Mouse (Mus musculus): ENCODE measurements around the gene Gm20696. TPM values are rescaled to one million over a fixed set of nuclear protein-coding genes. Genes with fewer than 3 reads are reported as not detected.

Gene Gm20696
- 0.42 and 0.76 TPM in 2 replicates for polyA plus RNA-seq (2012; rRNA removed)

DNA sequence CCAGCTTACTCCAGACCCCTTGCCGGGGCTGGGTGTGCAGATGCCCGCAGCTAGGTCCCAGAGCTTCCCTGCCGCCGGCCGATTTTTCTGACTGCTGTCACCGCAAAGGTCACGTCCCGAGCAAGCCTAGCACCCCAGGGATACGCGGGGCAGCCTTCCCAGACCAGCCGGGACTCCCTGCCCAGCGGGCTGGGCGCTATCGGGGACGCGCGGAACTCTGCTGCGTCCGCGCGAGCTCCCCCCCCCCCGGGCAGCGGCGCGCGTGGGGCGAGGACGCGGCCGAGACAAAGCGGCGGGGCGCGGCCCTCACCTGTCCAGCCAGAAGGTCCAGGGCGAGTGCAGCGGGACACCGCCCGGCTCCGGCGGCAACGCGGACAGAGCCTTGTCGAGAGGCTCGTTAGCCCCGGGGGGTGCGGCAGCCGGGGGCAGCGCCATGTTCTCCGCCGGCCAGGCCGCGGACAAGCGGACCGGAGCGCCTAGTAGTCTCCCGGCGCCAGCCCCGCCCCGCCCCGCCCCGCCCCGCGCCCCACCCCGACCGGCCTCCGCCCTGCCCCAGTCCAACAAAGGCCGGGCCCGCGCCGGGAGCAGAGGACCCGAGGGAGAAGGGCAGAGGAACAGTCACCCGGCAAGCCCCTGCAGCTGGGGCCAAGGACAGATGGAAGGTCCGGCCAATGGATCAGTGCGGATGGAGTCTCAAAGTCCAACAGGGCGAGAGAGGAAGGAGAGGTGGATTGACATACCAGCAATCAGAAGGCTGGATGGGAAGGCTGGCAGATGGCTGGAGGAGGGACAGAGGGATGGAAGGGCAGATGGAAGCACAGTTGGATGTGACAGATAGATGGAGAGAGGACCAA, at the start of gene Gm20696, which contains the start of gene Eif4e3:
Gm20696 (minus strand) TSS at position 480 of the 854 bp plus-strand sequence.
Eif4e3 (minus strand) TSS at position 454 of the 854 bp plus-strand sequence.

DNA sequence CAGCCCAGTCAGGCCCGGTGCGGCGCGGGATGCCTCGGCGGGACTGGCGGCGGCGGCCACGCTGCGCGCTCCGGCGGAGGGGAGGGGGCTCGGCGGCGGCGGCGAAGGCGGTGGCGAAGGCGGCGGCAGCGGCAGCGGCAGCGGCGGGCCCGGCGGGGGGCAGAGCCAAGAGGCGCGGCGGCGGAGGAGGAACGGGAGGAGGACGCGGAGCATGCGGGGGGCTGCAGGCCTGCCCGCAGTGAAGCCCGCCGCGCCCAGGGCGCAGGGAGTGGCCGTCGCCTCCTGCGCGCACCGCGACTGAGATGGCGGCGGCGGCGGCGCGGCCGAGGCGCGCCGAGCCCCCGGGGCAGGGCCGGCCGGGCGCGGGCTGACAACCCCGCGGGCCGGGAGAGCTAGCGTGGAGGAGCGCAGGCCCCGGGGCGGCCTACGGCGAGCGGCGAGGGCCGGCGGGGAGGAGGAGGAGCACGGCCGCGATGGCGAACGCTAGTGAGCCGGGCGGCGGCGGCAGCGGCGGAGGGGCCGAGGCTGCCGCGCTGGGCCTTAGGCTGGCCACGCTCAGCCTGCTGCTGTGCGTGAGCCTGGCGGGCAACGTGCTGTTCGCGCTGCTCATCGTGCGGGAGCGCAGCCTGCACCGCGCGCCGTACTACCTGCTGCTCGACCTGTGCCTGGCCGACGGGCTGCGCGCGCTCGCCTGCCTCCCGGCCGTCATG, 25.8 kb upstream of the Gm20696 start, which contains the start of gene Gpr27:
Gpr27 (plus strand) TSS at position 474 of the 710 bp plus-strand sequence.

DNA sequence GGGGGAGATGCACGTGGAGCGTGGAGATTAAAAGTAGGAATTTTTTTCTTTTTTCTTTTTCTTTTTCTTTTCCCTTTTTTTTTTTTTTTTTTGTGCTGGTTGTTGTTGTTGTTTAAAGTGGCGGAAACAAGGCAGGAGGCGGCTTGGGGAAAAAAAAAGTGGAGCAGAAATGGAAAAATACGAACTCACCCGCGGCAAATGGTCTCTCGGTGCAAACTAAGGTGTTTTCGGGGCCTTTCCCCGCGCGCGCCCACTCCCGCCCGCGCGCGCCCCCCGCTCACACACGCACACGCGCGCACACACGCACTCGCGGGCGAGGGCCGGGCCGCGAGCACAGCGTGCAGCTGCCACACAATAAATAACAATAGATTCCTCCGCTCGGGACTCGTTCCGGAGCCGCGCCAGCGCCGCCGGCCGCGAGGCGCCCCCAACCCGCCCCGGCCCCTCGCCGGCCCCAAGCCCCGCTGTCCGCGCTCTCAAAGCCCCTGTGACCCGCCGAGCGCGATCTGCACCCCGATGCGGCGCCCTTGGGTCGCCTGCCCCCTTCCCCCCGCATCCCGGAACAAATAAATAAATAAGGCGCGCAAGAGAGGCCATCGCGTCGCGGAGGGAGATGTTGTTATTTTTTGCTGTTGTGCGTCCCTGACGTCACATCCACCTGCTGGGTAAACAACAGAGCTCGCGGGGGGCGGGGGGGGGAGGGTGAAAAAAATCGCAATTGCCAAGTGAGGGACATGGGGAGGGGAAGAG, 144.1 kb downstream of the Gm20696 start, which contains the start of gene Foxp1:
Foxp1 (minus strand) TSS at position 363 of the 750 bp plus-strand sequence.

Other genes with a start within 250 kb of the Gm20696 start
- 170 and 175 TPM in 2 replicates for gene Foxp1, start 144.1 kb downstream of the Gm20696 start, polyA plus RNA-seq (2012; rRNA removed)
- gene Eif4e3, start within 50 bp of the Gm20696 start, polyA plus RNA-seq (2012; rRNA removed), result 2.1 and 2.4 TPM in 2 replicates
- 5.7 and 6.4 TPM in 2 replicates for gene Gpr27, start 25.9 kb upstream of the Gm20696 start, polyA plus RNA-seq (2012; rRNA removed)
- not detected in 2 replicates for gene Prok2, start 59.6 kb upstream of the Gm20696 start, polyA plus RNA-seq (2012; rRNA removed)

Data from colon, adult 2 months (tissue).